Mouse (Mus musculus) ES-Bruce4 (cell line): Measurements from ENCODE around the gene March1. TPM values are rescaled to one million over a fixed set of nuclear protein-coding genes. Genes with fewer than 3 reads are reported as not detected.

Experiments used
- H3K27ac ChIP-seq: 2 replicates; pipeline ENCODE4 v1.5.1; 2012; ENCODE audit warnings: low read length, inconsistent platforms; ENCODE audit not compliant: insufficient read depth
- H3K27me3 ChIP-seq: 2 replicates; pipeline ENCODE4 v1.6.1; 2012; ENCODE audit warnings: mild to moderate bottlenecking, low read length, inconsistent platforms; ENCODE audit not compliant: control insufficient read depth, poor library complexity, insufficient read depth, severe bottlenecking
- H3K36me3 ChIP-seq: 2 replicates; pipeline ENCODE4 v1.6.1; 2012; ENCODE audit warnings: inconsistent platforms, mild to moderate bottlenecking, low read length, moderate library complexity; ENCODE audit not compliant: control insufficient read depth, poor library complexity, insufficient read depth, severe bottlenecking
- H3K4me1 ChIP-seq: one replicate; pipeline ENCODE4 v1.8.1; 2011; ENCODE audit warnings: low read length; ENCODE audit not compliant: control insufficient read depth, insufficient read depth
- H3K4me3 ChIP-seq: 2 replicates; pipeline ENCODE4 v1.5.1; 2011; ENCODE audit warnings: low read depth, mild to moderate bottlenecking, low read length
- H3K9ac ChIP-seq: 2 replicates; pipeline ENCODE4 v1.6.1; 2012; ENCODE audit warnings: low read depth, mild to moderate bottlenecking, inconsistent platforms; ENCODE audit not compliant: poor library complexity, severe bottlenecking
- H3K9me3 ChIP-seq: replicated peaks from 2 replicates; pipeline ENCODE4 v1.6.1; 2012; ENCODE audit warnings: mild to moderate bottlenecking, low read length, inconsistent platforms; ENCODE audit not compliant: control insufficient read depth, poor library complexity, insufficient read depth, severe bottlenecking
- CTCF ChIP-seq: IDR thresholded peaks from one replicate; pipeline ENCODE4 v1.8.1; 2011; ENCODE audit warnings: low read depth, low read length
- EP300 ChIP-seq: IDR thresholded peaks from 2 replicates; pipeline ENCODE4 v1.6.1; 2011; ENCODE audit warnings: low read depth, low read length; ENCODE audit not compliant: insufficient read depth
- POLR2A ChIP-seq: IDR thresholded peaks from one replicate; pipeline ENCODE4 v1.8.1; 2011; ENCODE audit warnings: low read length; ENCODE audit not compliant: insufficient read depth
- polyA plus RNA-seq: library from polyadenylated mRNA; stranded (reverse); fragments of >200 nt; gene quantifications from 2 replicates; pipeline ENCODE4 v1.2.4, GENCODE M21; 2011; ENCODE audit warnings: low read depth; ENCODE audit not compliant: missing spikeins, insufficient read depth, insufficient read length

The March1 gene
- polyA plus RNA-seq, 1 experiment = not detected

DNA sequence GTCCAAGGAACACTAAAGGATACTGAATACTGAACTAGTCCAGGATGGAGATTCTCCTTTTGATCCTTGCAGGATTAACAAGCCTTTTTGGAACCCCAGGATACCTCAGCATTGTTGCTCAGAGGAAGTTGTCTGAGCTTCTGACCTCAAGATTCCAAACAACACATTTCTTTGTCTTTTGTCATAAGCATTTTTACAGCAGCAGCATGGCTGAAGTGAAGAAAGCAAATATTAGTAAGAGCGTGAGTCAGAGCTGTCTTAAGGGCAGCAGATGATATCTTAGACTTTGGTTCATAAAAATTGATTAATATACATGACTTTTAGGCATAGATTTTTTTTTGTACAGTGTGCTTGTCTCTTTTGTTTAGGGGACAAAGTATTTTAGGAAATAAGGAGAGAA, 27.8 kb downstream of the March1 start:
- no peak overlapping the region for H3K27ac ChIP-seq
- TF ChIP-seq POLR2A = no peak
- no peak for TF ChIP-seq EP300
- no peak for TF ChIP-seq CTCF
- H3K36me3 ChIP-seq = no peaks in the 10 kb centered on the region
- H3K9ac ChIP-seq = no peak overlapping the region
- H3K4me3 ChIP-seq = no peak overlapping the region
- no peaks in the 10 kb centered on the region for H3K27me3 ChIP-seq
- no peaks in the 10 kb centered on the region for H3K4me1 ChIP-seq
- H3K9me3 ChIP-seq = no peaks in the 10 kb centered on the region

DNA sequence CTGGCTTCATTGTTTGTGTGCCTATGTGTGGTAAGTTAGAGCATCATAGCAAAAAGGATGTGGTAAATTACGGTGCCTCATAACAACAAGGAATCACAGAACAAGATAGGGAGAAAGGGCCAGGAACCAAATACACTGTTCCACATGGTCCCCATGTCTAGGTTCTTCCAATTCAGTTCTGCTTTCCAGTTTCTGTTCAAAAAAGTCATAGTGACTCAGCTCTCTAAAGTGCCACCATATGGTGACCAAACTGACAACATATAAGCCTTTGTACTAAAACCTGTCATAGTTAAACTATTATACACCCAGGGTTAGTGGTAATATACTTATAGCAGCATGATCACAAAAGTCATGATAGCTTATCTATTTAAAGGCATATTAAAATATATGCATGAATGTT, 28.2 kb downstream of the March1 start:
- H3K4me1 ChIP-seq = no peaks in the 10 kb centered on the region
- H3K9ac ChIP-seq = no peak overlapping the region
- no peaks in the 10 kb centered on the region for H3K36me3 ChIP-seq
- TF ChIP-seq CTCF (no peak), POLR2A (no peak), EP300 (no peak)
- no peak overlapping the region for H3K4me3 ChIP-seq
- no peaks in the 10 kb centered on the region for H3K9me3 ChIP-seq
- H3K27me3 ChIP-seq = no peaks in the 10 kb centered on the region
- no peak overlapping the region for H3K27ac ChIP-seq

GRCm38 (mm10) chr8:65655924-65656323, 38.2 kb downstream of the March1 start:
- no peak for TF ChIP-seq EP300
- TF ChIP-seq CTCF = no peak
- H3K9me3 ChIP-seq = no peaks in the 10 kb centered on the region; the same call in 1 of the 2 replicates
- no peak overlapping the region for H3K9ac ChIP-seq
- H3K4me1 ChIP-seq = no peaks in the 10 kb centered on the region
- H3K27ac ChIP-seq = no peak overlapping the region
- H3K36me3 ChIP-seq = no peaks in the 10 kb centered on the region
- no peak overlapping the region for H3K4me3 ChIP-seq
- H3K27me3 ChIP-seq = no peaks in the 10 kb centered on the region

- no peaks in the 10 kb centered on the region for H3K36me3 ChIP-seq
- no peak overlapping the region for H3K9ac ChIP-seq
- TF ChIP-seq EP300 (no peak), CTCF (no peak), POLR2A (no peak)
- H3K4me3 ChIP-seq = no peak overlapping the region
- no peaks in the 10 kb centered on the region for H3K4me1 ChIP-seq
- no peaks in the 10 kb centered on the region; the same call in 1 of the 2 replicates for H3K9me3 ChIP-seq
- H3K27me3 ChIP-seq = no peaks in the 10 kb centered on the region
- H3K27ac ChIP-seq = no peak overlapping the region
Measured at GRCm38 (mm10) chr8:65661885-65662284, 44.2 kb downstream of the March1 start.

GRCm38 (mm10) chr8:65665786-65666185, 48.1 kb downstream of the March1 start:
- H3K9ac ChIP-seq = no peak overlapping the region
- no peak overlapping the region for H3K27ac ChIP-seq
- H3K36me3 ChIP-seq = no peaks in the 10 kb centered on the region
- no peaks in the 10 kb centered on the region for H3K27me3 ChIP-seq
- TF ChIP-seq EP300 (no peak), POLR2A (no peak), CTCF (no peak)
- H3K4me3 ChIP-seq = no peak overlapping the region
- H3K9me3 ChIP-seq = no peaks in the 10 kb centered on the region
- H3K4me1 ChIP-seq = no peaks in the 10 kb centered on the region

DNA sequence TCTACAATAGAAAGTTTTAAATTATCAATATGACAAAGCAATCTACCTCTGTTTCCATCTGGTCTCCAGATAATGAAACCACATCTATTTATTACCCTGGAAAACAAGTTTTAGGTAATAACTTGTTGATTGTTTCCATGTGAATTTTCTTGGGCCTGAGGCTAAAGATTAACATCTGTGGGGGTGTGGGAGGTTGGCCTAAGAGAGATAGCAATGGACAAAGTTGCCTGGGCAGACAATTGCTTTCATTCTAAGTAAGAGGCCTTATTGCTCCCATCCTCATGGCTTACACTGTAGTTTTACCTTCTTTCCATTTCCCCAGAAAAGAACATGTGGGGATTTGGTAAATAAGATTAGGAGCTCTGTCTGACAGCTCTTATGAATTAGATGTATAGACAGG, 125.4 kb downstream of the March1 start:
- Histone ChIP-seq H3K9ac (no peak overlapping the region), H3K36me3 (no peaks in the 10 kb centered on the region), H3K27ac (no peak overlapping the region), H3K27me3 (no peaks in the 10 kb centered on the region), H3K9me3 (no peaks in the 10 kb centered on the region), H3K4me3 (no peak overlapping the region), H3K4me1 (no peaks in the 10 kb centered on the region)
- no peak for TF ChIP-seq EP300
- no peak for TF ChIP-seq POLR2A
- TF ChIP-seq CTCF = no peak
